Mouse (Mus musculus): ENCODE data around the gene Tnrc18.

- TF ChIP-seq POLR2A (IDR thresholded peaks at IDR 0.05; ENCODE audit: borderline replicate concordance, insufficient read depth, low read length) (no peak), CTCF (IDR thresholded peaks at IDR 0.05; ENCODE audit: borderline replicate concordance, insufficient read depth, low read depth, low read length) (no peak)
These were observed 50.8 kb downstream of the Tnrc18 start for GRCm38 (mm10) chr5:142766708-142767107.
